Mouse (Mus musculus) cortical plate, adult 2 months (tissue): ENCODE measurements at regions not wholly inside any gene's neighbourhood (a gene's known extent, or its start where the extent isn't known, plus 50 kb on each side); places are given as distances from the start of the nearest gene placed in this dataset.

Experiments
- H3K27ac ChIP-seq: fragments of 200-500 bp; 2 replicates; pipeline ENCODE4 v1.5.1; 2012; ENCODE audit warnings: low read length, control low read depth, inconsistent platforms; ENCODE audit not compliant: insufficient read depth
- H3K4me1 ChIP-seq: fragments of 200-500 bp; 2 replicates; pipeline ENCODE4 v1.6.1; 2011; ENCODE audit warnings: low read length; ENCODE audit not compliant: control insufficient read depth, insufficient read depth
- H3K4me3 ChIP-seq: fragments of 200-500 bp; 2 replicates; pipeline ENCODE4 v1.5.1; 2011; ENCODE audit warnings: mild to moderate bottlenecking, low read length, control low read depth; ENCODE audit not compliant: insufficient read depth
- CTCF ChIP-seq: fragments of 200-500 bp; IDR thresholded peaks from 2 replicates; pipeline ENCODE4 v1.5.1; 2011; ENCODE audit warnings: mild to moderate bottlenecking, control low read depth, low read length; ENCODE audit not compliant: insufficient read depth; ENCODE audit errors: extremely low read depth
- POLR2A ChIP-seq: fragments of 200-500 bp; IDR thresholded peaks from 2 replicates; pipeline ENCODE4 v1.6.1; 2011; ENCODE audit warnings: mild to moderate bottlenecking, low read length, control low read depth; ENCODE audit not compliant: insufficient read depth; ENCODE audit errors: extremely low read depth

DNA sequence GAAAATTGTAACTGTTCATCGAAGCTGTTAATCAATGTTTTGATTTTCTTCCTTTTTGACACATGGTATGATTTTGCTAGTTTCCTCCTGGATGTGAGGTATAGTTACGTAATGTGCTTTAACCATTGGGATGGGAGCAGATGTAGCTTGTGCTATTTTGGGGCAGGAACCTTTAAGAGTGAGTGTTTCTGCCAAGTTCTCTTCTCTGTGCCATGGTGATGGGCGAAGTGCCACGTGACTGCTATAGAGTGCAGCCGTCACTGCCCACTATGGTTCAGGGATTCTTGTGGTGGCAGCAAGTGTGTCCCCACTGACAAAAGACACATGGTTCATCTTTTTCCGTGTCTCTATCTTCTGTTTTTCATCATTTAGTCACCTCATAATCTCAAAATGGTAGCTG is 4882.6 kb downstream of the 9330182O14Rik start:
- Histone ChIP-seq H3K27ac (peak overlapping the region; percentile 43; the same call in 1 of the 2 replicates), H3K4me3 (no peak overlapping the region), H3K4me1 (no peaks in the 10 kb centered on the region; the same call in 1 of the 2 replicates)
- TF ChIP-seq POLR2A (no peak), CTCF (no peak)

DNA sequence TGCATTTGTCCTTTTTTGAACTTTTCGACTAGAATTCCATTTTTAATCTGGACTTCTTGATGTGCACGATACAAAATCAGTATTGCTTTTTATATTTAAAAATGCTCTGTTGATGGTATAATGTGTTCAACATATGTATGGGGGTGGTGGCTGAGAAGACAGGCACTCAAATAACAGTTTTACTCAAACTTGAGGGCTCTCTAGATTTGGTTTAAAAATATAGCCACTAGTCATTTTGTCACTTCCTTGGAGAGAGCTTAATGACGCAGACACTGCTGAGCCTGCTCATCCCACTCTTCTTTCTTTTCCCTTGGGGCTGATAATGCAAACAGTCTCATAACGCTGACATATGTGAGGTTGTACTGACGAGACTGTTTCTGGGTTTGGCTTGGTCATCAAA is 4883.9 kb downstream of the 9330182O14Rik start:
- TF ChIP-seq CTCF = no peak
- no peak for TF ChIP-seq POLR2A
- Histone ChIP-seq H3K27ac (no peak overlapping the region; the same call in 1 of the 2 replicates), H3K4me1 (no peaks in the 10 kb centered on the region; the same call in 1 of the 2 replicates), H3K4me3 (no peak overlapping the region)

DNA sequence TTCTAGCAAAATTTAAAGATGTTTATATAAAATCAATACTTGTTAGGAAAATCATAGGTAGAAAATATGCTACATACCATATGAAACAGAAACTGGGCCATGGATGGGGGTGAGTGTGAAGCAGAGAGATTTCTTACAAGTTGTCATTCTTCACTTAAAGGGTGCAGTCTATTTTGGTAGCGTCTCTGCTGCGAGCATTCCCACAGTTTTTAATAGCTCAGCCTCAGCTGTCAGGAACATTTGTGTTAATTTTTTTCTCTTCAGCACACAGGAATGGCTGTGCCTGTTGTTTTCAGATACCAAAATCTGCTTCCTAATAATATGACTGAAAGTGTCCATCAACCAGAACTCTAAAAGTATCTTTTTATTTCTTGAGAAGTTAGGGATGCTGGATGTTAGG is 4887.6 kb downstream of the 9330182O14Rik start:
- no peaks in the 10 kb centered on the region; the same call in 1 of the 2 replicates for H3K4me1 ChIP-seq
- no peak overlapping the region for H3K4me3 ChIP-seq
- no peak for TF ChIP-seq CTCF
- H3K27ac ChIP-seq = no peak overlapping the region
